Mouse (Mus musculus) cerebellum, postnatal 14 days (tissue): ENCODE measurements at regions not wholly inside any gene's neighbourhood (a gene's known extent, or its start where the extent isn't known, plus 50 kb on each side); places are given as distances from the start of the nearest gene placed in this dataset.

ENCODE experiments used
- DNase-seq, 2 experiments: peaks; one replicate each; pipeline ENCODE4 v3.0.0; 2021; ENCODE audit warnings: mixed read lengths in 2 of 2

DNA sequence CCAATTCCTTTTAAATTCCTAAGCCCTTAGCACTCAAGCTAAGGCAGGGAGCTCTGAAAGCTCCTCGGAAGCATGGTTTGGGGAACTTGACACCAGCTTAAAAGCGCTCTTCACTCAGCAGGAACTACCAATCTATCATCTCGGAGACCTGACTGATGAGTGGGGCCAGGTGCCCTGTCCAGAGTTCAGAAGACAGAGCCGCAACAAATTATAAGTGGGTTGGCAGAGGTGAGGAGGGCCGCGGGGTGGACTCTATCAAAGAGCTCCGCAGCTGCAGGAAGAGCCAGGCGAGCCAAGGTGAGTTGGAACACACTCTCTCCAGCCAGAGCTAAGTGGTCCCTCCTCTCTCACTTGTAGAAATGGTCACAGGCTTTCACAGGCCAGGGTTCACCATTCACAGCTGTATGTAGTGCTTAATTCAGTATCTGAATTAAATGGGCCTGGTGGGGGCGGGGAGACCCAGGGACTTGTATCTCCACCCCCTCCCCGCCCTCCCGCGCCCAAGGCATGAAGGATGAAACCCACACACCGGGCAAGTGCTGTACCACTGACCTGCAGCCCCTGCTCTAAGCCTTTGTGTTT lies 180.8 kb downstream of the Stim2 start:
- DNase-seq, result no peak

DNA sequence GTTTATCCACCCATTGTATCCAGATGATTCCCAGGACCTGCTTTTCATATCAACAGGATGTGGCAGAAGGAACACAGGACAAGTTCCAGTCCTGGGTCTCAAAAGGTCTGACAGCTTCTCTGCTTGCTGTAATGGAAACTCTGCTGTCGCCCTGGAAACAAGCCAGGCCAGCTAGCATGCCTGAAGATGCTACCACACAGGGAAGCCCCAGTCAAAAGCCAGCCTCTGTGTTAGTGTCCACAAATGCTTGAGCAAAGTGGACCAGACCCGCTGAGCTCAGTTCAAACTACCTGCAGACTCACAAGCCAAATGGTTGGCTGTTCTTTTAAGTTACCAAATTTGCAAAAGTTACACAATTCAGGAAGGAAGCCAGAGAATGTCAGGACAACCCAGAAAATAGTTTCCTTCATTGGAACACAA lies 181.9 kb downstream of the Stim2 start:
- peak; percentile 55 to 60 for DNase-seq

DNA sequence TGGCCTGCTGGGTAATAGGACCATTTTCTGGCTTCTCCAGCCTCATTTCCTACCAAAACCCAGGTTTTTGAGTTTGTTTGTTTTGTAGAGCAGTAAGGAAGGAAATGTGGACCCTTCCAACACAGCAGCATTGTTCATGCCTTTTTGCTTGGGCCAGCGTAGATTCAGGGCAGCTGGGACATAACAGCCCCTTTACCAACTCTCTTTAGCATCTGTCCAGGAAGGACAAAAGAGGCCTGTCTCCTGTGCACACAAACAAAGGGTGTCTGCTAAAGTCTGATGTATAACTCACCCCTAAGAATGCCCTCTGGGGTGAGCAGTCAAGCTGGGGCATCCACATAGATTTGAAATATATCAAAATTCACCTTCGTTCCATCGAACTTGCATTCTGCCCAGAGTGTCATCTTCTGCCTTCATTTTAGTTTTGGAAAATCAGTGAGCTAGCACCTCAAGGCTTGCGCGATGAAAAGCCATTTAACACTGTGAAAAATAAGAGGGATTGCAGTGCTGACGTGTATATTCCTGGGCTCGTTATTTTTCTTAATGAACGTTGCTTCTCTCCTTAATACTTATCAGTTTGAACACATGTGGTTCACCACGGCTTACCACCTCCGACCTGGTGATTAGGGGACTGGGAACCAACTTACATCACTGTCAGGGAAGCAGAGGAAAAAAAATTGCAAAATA lies 182.5 kb downstream of the Stim2 start:
- DNase-seq, result no peak

DNA sequence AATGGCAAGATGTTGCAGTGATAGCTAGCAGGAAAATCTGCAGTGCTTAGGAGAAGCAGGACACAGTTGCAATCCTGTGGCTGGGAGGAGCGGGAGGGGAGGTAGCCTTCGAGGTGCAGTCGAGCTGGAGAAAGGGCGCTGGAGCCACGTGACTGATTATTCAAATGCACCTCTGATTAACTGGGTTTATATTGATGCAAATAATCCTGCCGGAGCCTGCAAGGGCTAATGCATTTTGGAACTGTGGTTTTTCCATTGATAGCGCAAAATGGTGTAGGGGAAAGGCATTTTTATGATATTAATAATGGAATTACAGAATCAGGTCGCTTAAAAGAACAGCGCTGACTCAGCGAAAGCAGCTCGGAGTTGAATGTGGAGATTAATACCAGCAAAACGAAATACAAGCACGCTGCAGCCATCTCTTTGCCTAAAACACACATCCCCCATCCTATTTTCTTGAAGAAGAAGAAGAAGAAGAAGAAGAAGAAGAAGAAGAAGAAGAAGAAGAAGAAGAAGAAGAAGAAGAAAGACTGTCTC lies 183.1 kb downstream of the Stim2 start:
- DNase-seq, result no peak

DNA sequence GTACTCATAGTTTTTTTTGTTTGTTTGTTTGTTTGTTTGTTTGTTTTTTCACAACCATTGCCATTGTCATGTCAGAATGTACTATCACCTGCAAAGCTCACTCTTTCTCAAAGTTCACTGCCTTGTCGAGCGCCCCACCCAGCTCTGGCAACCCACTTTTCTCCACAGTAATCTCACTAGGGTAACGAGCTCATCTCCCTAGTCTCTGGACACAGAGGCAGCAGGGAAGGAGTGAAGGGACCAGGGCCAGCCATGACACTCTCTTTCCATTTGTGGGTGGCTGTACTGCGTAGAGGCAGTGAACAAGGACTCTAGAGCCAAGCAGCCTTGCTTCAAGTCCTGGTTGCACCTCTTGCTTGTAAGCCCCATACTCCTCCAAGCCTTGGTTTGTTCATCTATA lies 184.5 kb downstream of the Stim2 start:
- DNase-seq, result no peak

DNA sequence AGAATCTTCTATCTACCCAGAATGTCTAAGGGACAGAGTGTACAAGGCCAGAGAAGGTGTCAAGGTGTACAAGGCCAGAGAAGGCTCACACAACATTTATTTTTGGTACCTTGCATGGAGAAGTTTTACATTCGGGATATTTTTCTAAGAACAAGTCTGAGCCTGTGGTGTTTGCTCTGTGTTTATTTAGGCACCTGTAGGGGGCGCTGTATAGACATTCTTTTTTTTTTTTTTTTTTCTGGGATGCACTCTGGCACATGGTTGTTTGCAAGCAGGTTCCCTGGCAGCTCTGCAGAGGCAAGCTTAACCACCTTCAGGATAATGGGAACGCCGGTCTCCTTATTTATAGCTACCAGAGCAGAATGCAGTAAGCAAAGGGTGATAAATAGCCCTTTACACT lies 187.4 kb downstream of the Stim2 start:
- DNase-seq, result peak in 1 of 2 experiments; percentile 10

DNA sequence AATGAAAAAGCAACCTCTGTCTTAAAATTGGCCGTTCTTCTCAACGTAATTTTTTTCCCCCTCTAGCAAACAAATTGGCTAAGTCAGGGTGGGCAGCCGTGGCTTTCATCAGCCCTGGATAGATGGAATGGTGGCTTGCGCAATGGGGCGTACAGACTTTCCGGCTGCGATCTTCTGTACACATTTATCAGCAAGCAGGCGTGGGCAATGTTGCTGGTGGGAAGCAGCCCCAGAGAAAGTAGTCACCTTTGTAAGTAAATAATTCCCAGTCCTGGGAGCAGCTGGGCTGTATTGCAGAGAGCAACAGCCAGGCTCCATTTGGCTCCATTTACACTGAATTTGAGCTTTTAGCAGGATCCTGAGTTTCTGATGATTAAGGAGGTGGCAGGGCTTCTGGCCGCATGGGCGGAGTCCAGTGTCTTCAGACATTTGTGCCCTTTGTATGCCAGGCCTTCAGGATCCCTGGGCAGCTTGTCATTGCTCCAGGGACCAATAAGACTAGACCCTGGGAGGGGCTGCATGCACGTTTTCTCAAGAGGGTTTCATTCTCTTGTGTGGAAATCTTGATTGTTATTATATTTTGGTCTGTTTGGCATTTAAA lies 187.9 kb downstream of the Stim2 start:
- DNase-seq, result peak in 1 of 2 experiments; percentile 14

DNA sequence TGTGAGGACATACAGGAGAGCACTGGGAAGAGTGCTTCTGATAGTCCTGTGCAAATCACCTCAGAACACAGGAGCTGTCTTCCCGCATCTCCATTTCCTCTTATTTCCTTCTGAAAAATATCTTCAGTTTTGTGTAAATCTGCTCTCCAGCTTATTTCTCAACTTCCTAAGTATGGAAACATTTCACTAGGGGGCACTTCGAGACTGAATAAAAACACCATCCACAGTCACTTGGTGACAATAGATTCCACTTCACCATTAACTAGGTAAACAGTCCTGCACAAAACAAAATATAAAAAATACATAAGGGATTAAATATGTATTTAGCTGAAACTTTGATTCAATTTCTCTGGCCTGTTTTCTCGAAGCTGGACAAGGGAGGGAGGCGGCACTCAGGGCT lies 193.4 kb downstream of the Stim2 start:
- DNase-seq, result peak in 1 of 2 experiments; percentile 18

DNA sequence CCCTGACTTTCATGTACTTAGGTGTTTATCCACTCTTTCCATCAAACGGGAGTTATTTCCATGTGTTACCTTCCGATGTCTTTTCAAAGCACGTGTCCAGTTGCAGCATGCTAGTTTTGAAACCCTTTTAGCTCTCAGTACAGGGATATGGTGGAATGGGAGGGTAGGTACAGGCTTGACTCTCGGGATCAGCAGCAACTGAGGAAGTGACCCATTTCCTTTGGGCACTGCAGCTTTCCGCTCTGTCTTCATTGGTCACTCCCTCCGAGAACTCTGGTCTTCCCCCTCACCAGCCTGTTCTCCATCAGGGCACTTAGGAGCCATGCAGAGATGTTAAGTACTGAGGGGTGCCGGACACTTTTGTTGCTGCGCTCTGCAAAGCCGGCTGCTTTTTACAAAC lies 196.5 kb downstream of the Stim2 start:
- no peak for DNase-seq

DNA sequence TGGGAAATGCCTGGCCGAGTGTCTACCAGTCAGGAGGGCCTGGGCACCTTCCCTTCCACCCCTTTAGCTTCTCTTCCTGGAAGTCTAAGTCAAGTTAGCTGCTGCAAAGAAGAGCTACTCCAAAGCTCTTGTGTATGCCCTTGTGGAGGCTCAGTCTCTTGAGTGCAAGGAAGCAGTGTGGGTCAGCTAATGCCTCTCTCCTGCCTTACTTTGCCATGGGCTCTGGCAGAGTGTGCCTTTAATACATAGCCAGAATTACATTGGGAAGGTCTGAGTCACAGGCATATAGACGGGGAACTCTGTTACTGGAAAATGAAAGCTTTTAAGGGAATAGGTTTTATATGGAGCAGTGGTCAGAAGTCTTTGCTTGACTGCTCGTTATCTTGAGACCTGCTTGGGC lies 201.7 kb downstream of the Stim2 start:
- no peak for DNase-seq

DNA sequence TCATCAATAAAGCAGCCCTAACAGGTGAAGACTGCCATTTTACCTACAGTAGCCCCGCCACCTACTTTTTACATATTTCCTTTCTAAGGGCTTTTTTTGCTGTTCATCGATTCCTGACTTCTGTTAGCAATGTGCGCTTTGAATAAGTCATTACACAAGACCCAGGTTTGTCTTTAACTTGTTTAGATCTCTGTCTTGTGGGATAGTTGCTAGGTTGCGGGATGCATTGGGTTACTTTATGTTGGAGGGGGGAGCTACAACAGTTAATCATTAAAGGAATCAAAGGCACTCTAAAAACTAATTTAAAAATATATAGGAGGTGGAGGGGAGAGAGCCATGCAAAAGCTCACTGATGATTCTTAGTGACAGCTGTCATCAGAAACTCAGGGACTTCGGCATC lies 202.3 kb downstream of the Stim2 start:
- no peak for DNase-seq

DNA sequence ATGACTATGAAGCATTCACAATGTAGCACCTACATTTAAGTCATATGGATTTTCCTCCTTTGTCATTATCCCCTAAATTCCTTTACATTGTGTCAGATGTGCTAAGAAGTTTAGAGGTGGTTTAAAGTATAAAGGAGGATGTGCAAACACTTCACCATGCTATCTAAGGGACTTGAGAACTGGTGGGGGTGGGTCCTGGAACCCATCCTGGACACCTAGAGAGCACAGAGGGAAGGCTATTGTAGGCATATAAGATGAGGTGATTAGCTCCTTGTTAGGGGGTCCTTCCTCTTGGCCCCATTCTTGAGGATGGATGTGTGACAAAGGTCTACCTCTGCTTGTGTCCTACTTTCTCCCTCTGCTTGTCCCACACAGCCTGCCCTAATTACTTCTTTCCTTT lies 213.2 kb downstream of the Stim2 start:
- DNase-seq, result no peak

DNA sequence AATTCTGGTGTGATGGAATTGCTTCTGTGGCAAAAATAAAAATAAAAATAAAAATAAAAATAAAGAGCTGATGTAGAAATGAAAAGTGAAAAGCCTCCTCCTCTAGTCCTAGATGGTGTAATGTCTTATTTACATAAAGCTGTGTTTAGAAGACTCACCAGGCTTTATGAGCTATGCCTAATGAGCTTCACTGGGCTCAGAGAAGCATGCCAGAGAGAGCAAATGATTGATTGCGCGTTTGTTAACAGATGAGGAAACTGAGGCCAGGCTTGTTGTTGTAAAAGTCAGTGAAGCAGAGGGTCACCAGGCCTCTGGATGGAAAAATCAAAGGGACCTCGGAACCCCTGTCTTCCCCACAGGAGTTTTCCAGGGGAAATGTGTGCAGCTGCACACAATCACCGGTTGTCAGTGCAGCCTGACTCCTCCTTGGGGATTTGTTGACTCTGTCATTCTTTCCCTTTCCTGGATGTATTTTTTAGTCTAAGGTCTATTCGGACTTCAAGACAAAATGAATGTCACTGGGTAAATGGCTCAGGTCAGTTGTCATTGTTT lies 213.8 kb downstream of the Stim2 start:
- DNase-seq, result no peak

DNA sequence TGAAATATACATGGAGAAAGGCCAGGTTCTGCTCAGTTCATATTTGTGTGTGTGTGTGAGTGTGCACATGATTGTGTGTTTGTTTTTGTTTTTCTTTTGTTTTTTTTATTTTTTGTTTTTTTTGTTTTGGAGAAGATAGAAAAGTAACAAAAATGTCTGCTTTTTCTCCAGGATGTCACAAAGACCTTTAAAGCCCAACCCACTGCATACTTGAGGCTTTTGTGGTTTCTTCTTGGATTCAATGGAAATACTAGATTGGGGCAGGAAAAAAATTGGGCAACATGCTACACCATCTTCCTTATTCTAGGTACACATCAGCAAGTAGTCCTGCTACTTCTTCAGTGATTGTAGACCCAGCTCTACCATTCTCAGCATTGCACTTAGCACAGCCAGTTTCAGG lies 226.7 kb downstream of the Stim2 start:
- DNase-seq, result no peak

DNA sequence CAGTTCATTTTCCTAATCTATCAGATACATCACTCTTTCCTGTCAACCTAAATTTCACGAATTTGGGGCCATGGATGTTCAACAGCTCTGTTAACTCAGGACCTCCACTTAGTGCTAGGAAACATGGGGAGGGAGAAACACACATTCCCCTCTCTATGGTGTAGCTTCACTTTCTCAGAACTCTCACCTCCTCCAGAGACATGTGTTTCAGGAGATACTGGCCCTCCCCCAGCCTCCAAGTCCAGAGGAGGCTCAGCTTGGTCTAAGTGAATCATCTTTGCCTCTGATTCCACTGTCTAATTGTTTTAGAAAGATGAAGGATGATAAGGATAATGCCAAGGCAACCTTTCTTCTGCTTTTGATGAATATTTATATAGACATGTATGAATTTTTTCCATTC lies 236.3 kb downstream of the Stim2 start:
- no peak for DNase-seq

DNA sequence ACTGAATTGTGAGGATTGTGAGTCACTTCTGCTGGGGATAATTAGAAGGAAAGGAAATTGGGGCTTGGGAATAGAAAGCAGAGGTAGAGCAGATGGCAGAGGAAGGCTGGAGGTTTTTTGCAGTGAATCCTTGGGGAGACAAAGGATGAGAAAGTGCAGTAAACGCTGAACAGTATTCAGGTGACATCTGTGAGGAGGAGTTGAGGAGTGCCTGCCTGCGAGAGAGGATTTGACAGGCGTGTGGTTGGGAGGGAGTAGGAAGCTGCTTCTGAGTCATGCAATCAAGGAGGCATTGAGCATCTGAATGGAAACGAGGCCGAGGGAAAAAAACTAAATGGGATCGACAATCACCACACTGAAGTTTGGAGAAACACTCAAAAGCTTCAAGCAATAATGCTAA lies 236.9 kb downstream of the Stim2 start:
- no peak for DNase-seq

DNA sequence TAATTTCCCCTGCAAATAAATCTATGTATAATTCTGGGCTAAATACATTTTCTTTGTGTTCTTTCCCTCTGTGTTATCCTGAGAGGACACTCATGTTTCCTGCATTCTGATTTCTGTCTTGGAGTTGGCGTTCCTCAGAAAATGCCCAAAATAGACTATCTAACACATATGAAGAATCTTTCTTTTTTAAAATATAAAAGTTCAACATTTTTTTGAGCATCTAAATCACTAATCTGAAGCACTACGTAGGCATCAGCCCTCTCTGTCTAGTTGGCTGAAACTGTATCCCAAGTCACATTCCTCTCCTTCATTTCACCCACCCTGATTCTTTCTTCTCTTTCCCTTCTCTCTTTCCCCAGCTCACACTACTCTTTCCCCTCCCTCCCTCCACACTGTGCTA lies 238.9 kb downstream of the Stim2 start:
- DNase-seq, result no peak

DNA sequence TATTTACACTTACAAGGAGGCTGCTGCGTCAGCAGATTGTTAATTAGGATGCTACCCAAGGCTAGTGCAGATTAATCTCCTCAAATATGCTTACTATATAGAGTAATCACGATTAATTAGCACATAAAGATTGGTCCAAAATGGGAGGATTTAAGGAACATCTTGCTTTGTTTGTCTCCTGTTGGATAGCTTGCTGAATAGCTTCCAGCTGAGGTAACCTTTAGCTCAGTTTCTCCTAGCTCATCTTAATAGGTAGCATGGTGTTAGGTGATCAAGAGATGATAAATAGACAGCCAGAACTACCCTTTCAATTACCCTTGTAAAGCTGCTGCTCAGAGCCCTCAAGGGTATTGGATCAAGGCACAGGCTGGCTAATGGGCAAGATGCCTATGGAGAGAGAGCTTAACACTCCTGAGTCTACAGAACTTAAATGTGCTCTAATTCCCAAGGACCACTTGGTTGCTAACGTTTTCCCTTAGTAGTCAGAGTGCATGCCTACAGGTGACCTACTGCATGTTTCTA lies 240.4 kb downstream of the Stim2 start:
- no peak for DNase-seq

DNA sequence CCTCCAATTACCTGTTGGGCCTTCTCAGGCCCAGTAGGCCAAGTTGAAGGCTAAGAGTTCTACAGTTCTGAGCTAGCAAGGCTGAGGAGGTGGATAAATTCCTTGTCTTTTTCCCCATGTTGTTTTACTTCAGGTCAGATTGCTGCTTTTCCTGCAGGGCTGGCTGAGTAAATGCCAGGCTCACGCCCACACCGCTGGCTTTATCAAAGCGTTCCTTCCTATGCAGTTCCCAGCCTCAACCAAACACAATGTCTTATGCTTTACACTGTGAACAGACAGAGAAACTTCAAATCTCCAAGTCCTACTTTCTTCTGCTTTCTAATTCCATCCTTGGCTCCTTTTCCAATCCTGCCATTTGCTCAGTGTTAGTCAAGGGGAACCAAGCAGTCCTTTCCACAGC lies 241.3 kb downstream of the Stim2 start:
- no peak for DNase-seq

DNA sequence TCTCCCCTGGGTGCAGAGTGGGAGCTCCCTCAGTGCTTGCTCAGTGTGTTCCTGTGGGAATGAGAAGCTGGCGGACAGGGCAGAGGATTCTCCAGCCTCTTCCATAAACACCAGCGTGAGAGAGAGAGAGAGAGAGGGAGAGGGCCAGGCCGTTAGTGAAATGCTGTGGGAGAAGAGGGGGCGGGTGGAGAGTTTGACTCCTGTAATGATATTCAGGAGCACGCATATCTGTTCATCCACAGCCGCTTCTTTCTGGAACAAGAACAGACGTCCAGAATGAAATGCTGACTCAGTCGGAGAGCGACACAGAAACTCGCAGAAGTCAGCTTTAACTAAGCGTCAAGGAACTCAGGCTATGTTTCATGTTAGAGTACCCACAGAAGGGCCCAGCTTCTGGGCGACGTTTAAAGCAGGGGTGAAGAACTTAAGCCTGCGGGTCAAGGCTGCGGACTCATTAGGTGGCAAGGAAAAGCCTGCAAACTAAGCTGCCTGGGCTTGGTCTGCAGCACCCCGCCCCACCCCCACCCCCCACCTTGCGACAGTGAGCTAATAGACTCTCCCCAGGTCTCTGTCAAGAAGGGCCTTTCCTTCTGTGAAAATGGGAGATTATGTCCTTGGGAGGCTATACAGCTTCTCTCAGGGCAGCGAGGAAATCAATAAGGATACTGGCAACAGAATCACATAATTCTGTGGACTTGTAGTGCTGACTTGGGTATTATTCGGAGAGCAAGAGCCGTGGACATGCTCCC lies 243.0 kb downstream of the Stim2 start:
- DNase-seq, result no peak

DNA sequence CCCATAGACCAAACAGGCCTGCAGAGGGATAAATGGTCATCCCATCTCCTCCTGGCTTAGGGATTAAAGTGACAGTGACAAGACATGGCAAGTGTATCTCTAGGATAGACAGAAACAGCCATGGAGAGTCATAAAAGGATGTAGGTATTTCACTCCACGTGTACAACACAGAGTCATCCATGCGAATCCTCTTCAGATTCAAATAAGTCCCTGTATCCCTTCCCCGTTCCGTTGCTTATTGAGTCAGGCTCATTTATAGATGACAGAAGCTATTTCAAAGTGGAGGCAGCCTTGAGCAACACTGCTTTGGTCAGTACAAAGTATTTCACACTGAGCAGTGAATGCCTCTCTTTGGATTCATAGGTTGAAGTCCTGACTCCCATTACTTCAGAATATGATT lies 243.8 kb downstream of the Stim2 start:
- DNase-seq, result no peak

DNA sequence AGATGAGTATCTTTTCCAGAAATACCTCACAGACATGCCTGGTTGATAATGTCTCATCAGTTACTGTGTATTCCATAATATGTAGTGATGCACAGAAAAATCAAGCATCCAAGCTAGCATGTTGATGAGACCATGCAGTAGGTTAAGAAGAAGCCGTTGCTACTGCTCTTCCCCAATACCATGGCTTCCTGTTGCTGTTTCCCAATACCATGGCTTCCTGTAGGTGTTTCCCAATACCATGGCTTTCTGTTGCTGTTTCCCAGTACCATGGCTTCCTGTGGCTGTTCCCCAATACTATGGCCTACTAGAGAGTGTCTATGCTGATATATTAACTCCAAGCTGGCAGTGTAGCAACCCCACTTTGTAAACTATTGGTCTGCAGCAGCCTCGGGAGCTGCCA lies 253.7 kb downstream of the Stim2 start:
- no peak for DNase-seq

DNA sequence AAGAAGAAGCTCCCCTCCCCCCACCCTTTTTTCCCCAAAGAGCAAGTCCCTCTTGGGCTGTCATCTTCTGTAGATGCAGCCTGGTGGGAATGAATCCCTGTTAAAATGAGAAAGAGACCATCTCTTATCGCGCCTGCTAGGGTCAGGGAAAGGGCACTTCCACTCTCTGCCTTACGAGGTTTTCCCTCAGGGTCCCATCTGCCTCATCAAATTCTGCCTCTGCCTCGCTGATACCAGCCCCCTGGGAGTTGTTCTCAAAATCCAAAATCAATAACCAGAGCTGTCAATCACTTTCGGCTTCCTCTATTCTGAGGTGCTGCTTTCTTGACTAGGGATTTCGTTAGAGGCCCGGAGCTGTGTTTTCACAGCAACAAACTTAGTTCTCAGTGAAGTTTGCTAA lies 255.7 kb downstream of the Stim2 start:
- DNase-seq, result no peak
